Mouse (Mus musculus) erythroblast, embryonic 14.5 days (primary cell): Measurements from ENCODE around the gene Coro1a. TPM values are rescaled to one million over a fixed set of nuclear protein-coding genes. Genes with fewer than 3 reads are reported as not detected.
A peak's percentile ranks its signal among the peaks of the same experiment; 100 is the strongest.

Experiments
- H3K27me3 ChIP-seq: 2 replicates; pipeline ENCODE4 v1.6.1; 2012; ENCODE audit warnings: inconsistent platforms; ENCODE audit not compliant: control insufficient read depth
- H3K36me3 ChIP-seq: 2 replicates; pipeline ENCODE4 v1.6.1; 2012; ENCODE audit warnings: mild to moderate bottlenecking, inconsistent platforms; ENCODE audit not compliant: control insufficient read depth
- H3K4me1 ChIP-seq: 2 replicates; pipeline ENCODE4 v1.6.1; 2012; ENCODE audit warnings: inconsistent platforms; ENCODE audit not compliant: control insufficient read depth
- H3K4me3 ChIP-seq: replicated peaks from 2 replicates; pipeline ENCODE3; 2012; ENCODE audit warnings: moderate library complexity, mild to moderate bottlenecking, inconsistent platforms
- H3K9me3 ChIP-seq: 2 replicates; pipeline ENCODE4 v1.6.1; 2012; ENCODE audit warnings: low read length, inconsistent platforms, mixed read lengths; ENCODE audit not compliant: control insufficient read depth
- GATA1 ChIP-seq: IDR thresholded peaks from 2 replicates; pipeline ENCODE4 v1.6.1; 2012; ENCODE audit warnings: low read length, inconsistent platforms, mixed read lengths
- TAL1 ChIP-seq: IDR thresholded peaks from 3 replicates; pipeline ENCODE4 v1.6.1; 2012; ENCODE audit warnings: low read length, inconsistent platforms, mixed read lengths
- polyA plus RNA-seq: library from polyadenylated mRNA; stranded (reverse); fragments of >175 nt; gene quantifications from 2 replicates; pipeline ENCODE4 v1.2.3, GENCODE M21; 2012

Gene Coro1a
- polyA plus RNA-seq, 1 experiment = 1.5 TPM

- H3K4me1 ChIP-seq = peaks cover 36% of the 10 kb centered on the region
- H3K27me3 ChIP-seq = no peaks in the 10 kb centered on the region
- H3K4me3 ChIP-seq = no peak overlapping the region
- no peak for TF ChIP-seq TAL1
- no peak for TF ChIP-seq GATA1
- H3K36me3 ChIP-seq = peaks cover 35% of the 10 kb centered on the region
- no peaks in the 10 kb centered on the region for H3K9me3 ChIP-seq
Observed at GRCm38 (mm10) chr7:126657522-126657921, 50.1 kb downstream of the Coro1a start.

DNA sequence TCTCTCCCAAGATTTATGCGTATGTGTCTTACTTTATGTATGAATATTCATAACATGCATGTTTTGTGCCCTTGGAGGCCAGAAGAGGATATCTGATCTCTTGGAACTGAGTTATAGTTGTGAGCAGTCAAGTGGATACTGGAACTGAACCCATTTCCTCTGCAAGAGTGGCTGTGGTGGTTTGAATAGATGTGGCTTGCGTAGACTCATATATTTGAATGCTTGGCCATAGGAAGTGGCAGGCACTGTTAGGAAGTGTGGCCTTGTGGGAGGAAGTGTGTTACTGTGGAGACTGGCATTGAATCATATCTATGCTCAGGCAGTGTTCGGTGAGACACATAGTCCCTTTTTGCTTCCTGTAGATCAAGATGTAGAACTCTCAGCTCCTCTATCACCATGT is 51.9 kb downstream of the Coro1a start:
- H3K4me1 ChIP-seq = peaks cover 53% of the 10 kb centered on the region
- peaks cover 30% of the 10 kb centered on the region for H3K36me3 ChIP-seq
- no peak overlapping the region for H3K4me3 ChIP-seq
- no peak for TF ChIP-seq GATA1
- no peak for TF ChIP-seq TAL1
- no peaks in the 10 kb centered on the region for H3K27me3 ChIP-seq
- H3K9me3 ChIP-seq = no peaks in the 10 kb centered on the region

GRCm38 (mm10) chr7:126653991-126654390 is 53.6 kb downstream of the Coro1a start:
- peaks cover 30% of the 10 kb centered on the region for H3K36me3 ChIP-seq
- no peak overlapping the region for H3K4me3 ChIP-seq
- no peaks in the 10 kb centered on the region for H3K27me3 ChIP-seq
- H3K9me3 ChIP-seq = no peaks in the 10 kb centered on the region
- no peak for TF ChIP-seq TAL1
- no peak for TF ChIP-seq GATA1
- peaks cover 69% of the 10 kb centered on the region for H3K4me1 ChIP-seq

GRCm38 (mm10) chr7:126650852-126651251 is 56.7 kb downstream of the Coro1a start:
- Histone ChIP-seq H3K27me3 (no peaks in the 10 kb centered on the region), H3K9me3 (no peaks in the 10 kb centered on the region), H3K4me1 (peaks cover 62% of the 10 kb centered on the region), H3K4me3 (peak overlapping the region; percentile 30), H3K36me3 (peaks cover 23% of the 10 kb centered on the region)
- TF ChIP-seq TAL1 = no peak
- TF ChIP-seq GATA1 = peak; percentile 82

Other genes with a start within 250 kb of the Coro1a start
- gene Atp2a1, start 244.7 kb downstream of the Coro1a start, polyA plus RNA-seq = not detected in 2 replicates
- 2.3 and 2.6 TPM in 2 replicates for gene Sh2b1, start 232.4 kb downstream of the Coro1a start, polyA plus RNA-seq
- gene Tufm, start 220.4 kb downstream of the Coro1a start, polyA plus RNA-seq = 1.8 and 3.9 TPM in 2 replicates
- gene Atxn2l, start 204.3 kb downstream of the Coro1a start, polyA plus RNA-seq = 56.8 and 76.8 TPM in 2 replicates
- gene Eif3c, start 141.4 kb downstream of the Coro1a start, polyA plus RNA-seq = 5.1 and 6.2 TPM in 2 replicates
- 0.07 and 0.16 TPM in 2 replicates for gene Apobr, start 122.8 kb downstream of the Coro1a start, polyA plus RNA-seq
- gene Cln3, start 122.0 kb downstream of the Coro1a start, polyA plus RNA-seq = 0.14 and 0.22 TPM in 2 replicates
- gene Il27, start 112.8 kb downstream of the Coro1a start, polyA plus RNA-seq = not detected in 2 replicates
- gene Nupr1, start 76.9 kb downstream of the Coro1a start, polyA plus RNA-seq = 0.27 and 0.35 TPM in 2 replicates
- 4.0 and 6.3 TPM in 2 replicates for gene Sgf29, start 58.5 kb downstream of the Coro1a start, polyA plus RNA-seq
- not detected in 2 replicates for gene Sult1a1, start 31.4 kb downstream of the Coro1a start, polyA plus RNA-seq
- gene Bola2, start 12.4 kb downstream of the Coro1a start, polyA plus RNA-seq = 14.2 and 14.8 TPM in 2 replicates
- gene Slx1b, start 12.0 kb downstream of the Coro1a start, polyA plus RNA-seq = 0.21 and 0.33 TPM in 2 replicates
- 16.3 and 18.0 TPM in 2 replicates for gene Mapk3, start 51.8 kb upstream of the Coro1a start, polyA plus RNA-seq
- 0.36 TPM in 1 of 2 replicates, not detected in the other for gene Gdpd3, start 58.5 kb upstream of the Coro1a start, polyA plus RNA-seq
- gene Ypel3, start 69.2 kb upstream of the Coro1a start, polyA plus RNA-seq = 156 and 161 TPM in 2 replicates
- gene Tbx6, start 73.7 kb upstream of the Coro1a start, polyA plus RNA-seq = 3.6 and 4.0 TPM in 2 replicates
- gene Ppp4c, start 84.7 kb upstream of the Coro1a start, polyA plus RNA-seq = 11.0 and 12.3 TPM in 2 replicates
- gene Fam57b, start 89.9 kb upstream of the Coro1a start, polyA plus RNA-seq = 0.02 TPM in 1 of 2 replicates, not detected in the other
- gene 4930451I11Rik, start 123.9 kb upstream of the Coro1a start, polyA plus RNA-seq = not detected in 2 replicates
- gene Doc2a, start 139.6 kb upstream of the Coro1a start, polyA plus RNA-seq = not detected in 2 replicates
- 24.2 and 26.7 TPM in 2 replicates for gene Hirip3, start 154.2 kb upstream of the Coro1a start, polyA plus RNA-seq
- gene Ino80e, start 154.6 kb upstream of the Coro1a start, polyA plus RNA-seq = 37.6 and 44.8 TPM in 2 replicates
- gene Taok2, start 176.9 kb upstream of the Coro1a start, polyA plus RNA-seq = 11.6 and 12.9 TPM in 2 replicates
- 1.1 and 1.5 TPM in 2 replicates for gene Tmem219, start 215.1 kb upstream of the Coro1a start, polyA plus RNA-seq
- gene Kctd13, start 221.1 kb upstream of the Coro1a start, polyA plus RNA-seq = 0.68 and 0.79 TPM in 2 replicates
- gene Asphd1, start 241.8 kb upstream of the Coro1a start, polyA plus RNA-seq = not detected in 2 replicates
- gene Sez6l2, start 242.8 kb upstream of the Coro1a start, polyA plus RNA-seq = 0.03 and 0.04 TPM in 2 replicates